Mouse (Mus musculus): ENCODE measurements at regions not wholly inside any gene's neighbourhood (a gene's known extent, or its start where the extent isn't known, plus 50 kb on each side); places are given as distances from the start of the nearest gene placed in this dataset.

- DNase-seq (ENCODE audit: low spot score in 2 of 2), result peak; percentile 39 to 53
Measured at GRCm38 (mm10) chr11:18581078-18581800, 437.5 kb downstream of the Meis1 start.

- DNase-seq (ENCODE audit: low spot score in 2 of 2), result no peak
Measured at GRCm38 (mm10) chr11:18571557-18572209, 447.1 kb downstream of the Meis1 start.

GRCm38 (mm10) chr11:18563011-18563410 is 455.8 kb downstream of the Meis1 start:
- DNase-seq (ENCODE audit: low spot score in 2 of 2), result no peak

GRCm38 (mm10) chr11:18558665-18559064 is 460.1 kb downstream of the Meis1 start:
- no peak for DNase-seq (ENCODE audit: low spot score in 2 of 2)

- DNase-seq (ENCODE audit: low spot score in 2 of 2), result no peak
Measured at GRCm38 (mm10) chr11:18535592-18535857, 483.3 kb downstream of the Meis1 start.

GRCm38 (mm10) chr11:18534807-18535591 is 483.8 kb downstream of the Meis1 start:
- no peak for DNase-seq (ENCODE audit: low spot score in 2 of 2)

GRCm38 (mm10) chr11:18531264-18532110 is 487.3 kb downstream of the Meis1 start:
- peak in 1 of 2 experiments; percentile 15 for DNase-seq (ENCODE audit: low spot score in 2 of 2)

GRCm38 (mm10) chr11:18528568-18528967 is 490.2 kb downstream of the Meis1 start:
- DNase-seq (ENCODE audit: low spot score in 2 of 2), result no peak

GRCm38 (mm10) chr11:18495108-18495757 is 523.6 kb downstream of the Meis1 start:
- DNase-seq (ENCODE audit: low spot score in 2 of 2), result no peak

GRCm38 (mm10) chr11:18493981-18494380 is 524.8 kb downstream of the Meis1 start:
- no peak for DNase-seq (ENCODE audit: low spot score in 2 of 2)

- DNase-seq (ENCODE audit: low spot score in 2 of 2), result no peak
Measured at GRCm38 (mm10) chr11:18493086-18493485, 525.7 kb downstream of the Meis1 start.

- DNase-seq (ENCODE audit: low spot score in 2 of 2), result no peak
Measured at GRCm38 (mm10) chr11:18489517-18490256, 529.1 kb downstream of the Meis1 start.

GRCm38 (mm10) chr11:18478841-18479240 is 525.2 kb upstream of the Etaa1 start:
- no peak for DNase-seq (ENCODE audit: low spot score in 2 of 2)

GRCm38 (mm10) chr11:18451271-18451670 is 497.6 kb upstream of the Etaa1 start:
- DNase-seq (ENCODE audit: low spot score in 2 of 2), result no peak

- no peak for DNase-seq (ENCODE audit: low spot score in 2 of 2)
Measured at GRCm38 (mm10) chr11:18448879-18449278, 495.2 kb upstream of the Etaa1 start.

- no peak for DNase-seq (ENCODE audit: low spot score in 2 of 2)
Measured at GRCm38 (mm10) chr11:18444600-18444999, 490.9 kb upstream of the Etaa1 start.

GRCm38 (mm10) chr11:18444101-18444500 is 490.4 kb upstream of the Etaa1 start:
- no peak for DNase-seq (ENCODE audit: low spot score in 2 of 2)

- DNase-seq (ENCODE audit: low spot score in 2 of 2), result no peak
Measured at GRCm38 (mm10) chr11:18443156-18443555, 489.5 kb upstream of the Etaa1 start.

GRCm38 (mm10) chr11:18437834-18438611 is 484.3 kb upstream of the Etaa1 start:
- no peak for DNase-seq (ENCODE audit: low spot score in 2 of 2)

GRCm38 (mm10) chr11:18421076-18421475 is 467.4 kb upstream of the Etaa1 start:
- no peak for DNase-seq (ENCODE audit: low spot score in 2 of 2)
